In the genomic region with DNA sequence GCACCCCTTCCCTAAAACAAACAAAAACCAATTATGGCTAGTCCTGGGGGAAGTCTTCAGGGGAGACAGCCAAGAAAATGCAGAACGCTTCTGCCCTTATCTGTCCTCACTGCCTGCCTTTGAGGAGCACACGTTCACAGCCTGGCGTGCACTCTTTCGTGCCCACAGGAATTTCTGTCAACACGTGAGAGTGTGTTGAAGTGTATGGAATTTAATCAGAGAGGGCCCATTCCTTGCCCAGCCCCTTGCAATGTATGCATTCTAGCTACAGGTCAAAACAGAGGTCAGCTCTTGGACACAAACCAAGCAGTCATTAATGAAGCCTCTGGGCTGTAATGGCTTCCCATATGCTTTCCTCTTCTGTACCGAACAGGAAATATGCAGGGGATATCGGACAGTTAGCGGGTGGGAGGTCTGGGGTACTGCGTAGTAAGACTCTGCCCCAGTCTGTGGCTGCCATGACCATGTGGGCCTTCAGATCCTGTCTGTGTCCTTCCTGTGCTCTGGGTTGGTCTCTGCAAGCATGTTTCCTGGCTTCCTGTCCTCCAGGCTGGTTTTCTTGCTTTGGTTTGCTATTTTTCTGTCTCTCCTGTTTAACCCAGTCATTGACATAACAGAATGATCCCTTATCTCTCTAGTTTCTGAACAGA, we compare ENCODE assay signal across 11 mouse cellular contexts.
DNase-seq lines count a peak whose midpoint lies in the region; ATAC-seq lines count a peak whose summit lies in the region.
"Had no signal": no experiment of that assay in that cellular context is flagged by ENCODE, and none has a peak within 500 bp of the region (broad histone marks: within the 10 kb centered on the region; RNA-seq: fewer than 3 reads in every experiment).

No protein-coding gene starts in this region.

- peaks cover 30 to 42% of the 10 kb centered on the region in 2 experiments for H3K4me1 ChIP-seq in heart, embryonic 14.5 days (ENCODE audit: control insufficient read depth in 2 of 2, insufficient read depth in 2 of 2, low read length in 2 of 2)
- peaks cover 46% of the 10 kb centered on the region for H3K4me1 ChIP-seq in megakaryocyte, embryonic 14.5 days
- H3K4me1 ChIP-seq in liver, embryonic 15.5 days (replicated peaks) = peaks cover 29% of the 10 kb centered on the region
- peaks cover 2% of the 10 kb centered on the region for H3K4me1 ChIP-seq in forebrain, embryonic 16.5 days (replicated peaks; ENCODE audit: control insufficient read depth, insufficient read depth, low read length)

- H3K9ac ChIP-seq in heart, embryonic 14.5 days (ENCODE audit: low read length) = no peak overlapping the region
- H3K9ac ChIP-seq in liver, embryonic 15.5 days = no peak overlapping the region
- H3K9ac ChIP-seq in forebrain, embryonic 16.5 days (replicated peaks; ENCODE audit: low read depth, low read length) = no peak overlapping the region
- H3K9ac ChIP-seq: liver, embryonic 14.5 days had no signal

- WGBS in heart, embryonic 14.5 days = 13% methylated on average over 9 of the region's 9 CpGs
- 21% methylated on average over 9 of the region's 9 CpGs for WGBS in liver, embryonic 15.5 days (ENCODE audit: insufficient replicate concordance)
- 61% methylated on average over 9 of the region's 9 CpGs for WGBS in forebrain, embryonic 16.5 days

- peak overlapping the region; percentile 16; the same call in 1 of the 2 replicates for H3K4me2 ChIP-seq in heart, embryonic 14.5 days (ENCODE audit: low read length)
- no peak overlapping the region for H3K4me2 ChIP-seq in liver, embryonic 15.5 days
- H3K4me2 ChIP-seq in forebrain, embryonic 16.5 days (ENCODE audit: low read length) = no peak overlapping the region

- no peak overlapping the region for H3K4me3 ChIP-seq in heart, embryonic 14.5 days (ENCODE audit: control insufficient read depth in 1 of 2, insufficient read depth in 1 of 2, low read depth in 1 of 2, low read length in 2 of 2)
- peak overlapping the region; percentile 48 for H3K4me3 ChIP-seq in megakaryocyte, embryonic 14.5 days (replicated peaks)
- H3K4me3 ChIP-seq in liver, embryonic 15.5 days (replicated peaks) = no peak overlapping the region
- no peak overlapping the region for H3K4me3 ChIP-seq in forebrain, embryonic 16.5 days (replicated peaks; ENCODE audit: low read length)

- peak; percentile 79 for ATAC-seq in heart, embryonic 14.5 days (ENCODE audit: insufficient number of reproducible peaks, insufficient read depth, low FRiP score, low read depth)
- no peak for ATAC-seq in megakaryocyte, adult 5-6 weeks (ENCODE audit: poor library complexity, severe bottlenecking)
- peak; percentile 33; the same call in 1 of the 2 replicates for ATAC-seq in common myeloid progenitor, adult 5-6 weeks (replicated peaks; ENCODE audit: low read depth, poor library complexity, severe bottlenecking)
- ATAC-seq in liver, embryonic 15.5 days (ENCODE audit: insufficient read depth) = no peak
- ATAC-seq in forebrain, embryonic 16.5 days = no peak

- no peak for DNase-seq in heart, adult 9 months (ENCODE audit: low spot score in 2 of 2)
- DNase-seq in gastrocnemius, postnatal 10 days = no peak
- DNase-seq: cerebellum, adult 8-10 months; kidney, adult 2 months had no signal

- H3K27me3 ChIP-seq in heart, embryonic 14.5 days (ENCODE audit: control insufficient read depth, insufficient read depth, low read length) = no peaks in the 10 kb centered on the region
- H3K27me3 ChIP-seq in megakaryocyte, embryonic 14.5 days (replicated peaks) = no peaks in the 10 kb centered on the region
- H3K27me3 ChIP-seq in liver, embryonic 15.5 days = no peaks in the 10 kb centered on the region
- H3K27me3 ChIP-seq in forebrain, embryonic 16.5 days (replicated peaks; ENCODE audit: control insufficient read depth, insufficient read depth, low read length) = no peaks in the 10 kb centered on the region

- no peaks in the 10 kb centered on the region for H3K9me3 ChIP-seq in heart, embryonic 14.5 days (ENCODE audit: control insufficient read depth, low read length)
- H3K9me3 ChIP-seq in megakaryocyte, embryonic 14.5 days = no peaks in the 10 kb centered on the region
- H3K9me3 ChIP-seq in liver, embryonic 15.5 days (replicated peaks) = no peaks in the 10 kb centered on the region
- H3K9me3 ChIP-seq in forebrain, embryonic 16.5 days (ENCODE audit: control insufficient read depth, low read length) = no peaks in the 10 kb centered on the region

- no peaks in the 10 kb centered on the region for H3K36me3 ChIP-seq in heart, embryonic 14.5 days (ENCODE audit: control insufficient read depth, insufficient read depth, low read length)
- no peaks in the 10 kb centered on the region for H3K36me3 ChIP-seq in megakaryocyte, embryonic 14.5 days (replicated peaks; ENCODE audit: low read length)
- no peaks in the 10 kb centered on the region for H3K36me3 ChIP-seq in liver, embryonic 15.5 days (replicated peaks)
- no peaks in the 10 kb centered on the region for H3K36me3 ChIP-seq in forebrain, embryonic 16.5 days (ENCODE audit: control insufficient read depth, insufficient read depth)

- peak overlapping the region; percentile 79 to 84 for H3K27ac ChIP-seq in heart, embryonic 14.5 days (replicated peaks in 1 of 2; ENCODE audit: control insufficient read depth in 1 of 2, insufficient read depth in 1 of 2, low read depth in 2 of 2, low read length in 2 of 2)
- peak overlapping the region; percentile 38; the same call in 1 of the 2 replicates for H3K27ac ChIP-seq in liver, embryonic 15.5 days (replicated peaks)
- no peak overlapping the region for H3K27ac ChIP-seq in forebrain, embryonic 16.5 days (ENCODE audit: low read length)
- H3K27ac ChIP-seq: liver, embryonic 14.5 days had no signal

Comparison
In these comparisons a context has a peak if more than half of its experiments do, and no peak if none do; other contexts are left out.
1. ATAC-seq: peak in heart, embryonic 14.5 days (single experiment) and common myeloid progenitor, adult 5-6 weeks (single experiment); none in megakaryocyte, adult 5-6 weeks (single experiment), liver, embryonic 15.5 days (single experiment) and forebrain, embryonic 16.5 days (single experiment).